Mouse (Mus musculus) heart, adult 2 months (tissue): ENCODE data around the gene Acly.

Experiments used
- CTCF ChIP-seq: fragments of 200-600 bp; IDR thresholded peaks from 2 replicates; pipeline ENCODE4 v1.8.1; 2022; ENCODE audit warnings: antibody characterized with exemption, mild to moderate bottlenecking, moderate library complexity
- POLR2A ChIP-seq: fragments of 200-500 bp; IDR thresholded peaks from 2 replicates; pipeline ENCODE4 v1.6.1; 2011; ENCODE audit warnings: mild to moderate bottlenecking, low read depth, low read length, control low read depth; ENCODE audit not compliant: insufficient read depth

- TF ChIP-seq POLR2A (no peak), CTCF (peak; percentile 0; the same call in 1 of the 2 replicates)
Observed at GRCm38 (mm10) chr11:100472935-100473295, 54.9 kb downstream of the Acly start.
